Mouse (Mus musculus) CH12.LX (cell line): ENCODE measurements around the gene Rnf126. TPM values are rescaled to one million over a fixed set of nuclear protein-coding genes. Genes with fewer than 3 reads are reported as not detected.
"Not testable (repeated sequence)": the region's sequence is repeated elsewhere in the genome, so short reads cannot be mapped to it uniquely, and the experiment has no call there.

Experiments
- DNase-seq: peaks from one replicate; pipeline ENCODE4 v3.0.0-alpha.2; 2013; ENCODE audit errors: extremely low read depth
- H3K27ac ChIP-seq: 2 replicates; pipeline ENCODE4 v1.5.1; 2012; ENCODE audit warnings: low read depth, mild to moderate bottlenecking, control low read depth, moderate library complexity; ENCODE audit not compliant: insufficient read depth
- H3K27me3 ChIP-seq: replicated peaks from 2 replicates; pipeline ENCODE3; 2012; ENCODE audit warnings: inconsistent platforms
- H3K36me3 ChIP-seq, 2 experiments: replicated peaks in 1 of 2; 2 replicates each; pipeline versions ENCODE3 to v1.6.1; 2012; ENCODE audit warnings: inconsistent platforms in 1 of 2, low read length in 1 of 2, mild to moderate bottlenecking in 1 of 2, mixed read lengths in 1 of 2, moderate library complexity in 1 of 2; ENCODE audit not compliant: control insufficient read depth in 1 of 2, insufficient read depth in 1 of 2
- H3K4me1 ChIP-seq, 2 experiments: 2 replicates each; pipeline ENCODE4 v1.6.1; 2012; ENCODE audit warnings: inconsistent platforms in 1 of 2, moderate library complexity in 1 of 2; ENCODE audit not compliant: insufficient read depth in 2 of 2, control insufficient read depth in 1 of 2
- H3K4me2 ChIP-seq: 2 replicates; pipeline ENCODE4 v1.6.1; 2012; ENCODE audit warnings: low read depth, mild to moderate bottlenecking, control low read depth; ENCODE audit not compliant: poor library complexity, insufficient read depth, severe bottlenecking
- H3K4me3 ChIP-seq, 3 experiments: fragments of 150-350 bp in 1 of 3; sonication (generic) in 1 of 3; replicated peaks in 1 of 3; 2 replicates each; pipeline versions ENCODE3 to v1.5.1; 2011 to 2012; ENCODE audit warnings: low read depth in 2 of 3, low read length in 2 of 3, mild to moderate bottlenecking in 2 of 3, moderate library complexity in 2 of 3, control low read depth in 1 of 3, improper control_type of control experiment in 1 of 3, inconsistent platforms in 1 of 3, mixed read lengths in 1 of 3; ENCODE audit not compliant: poor library complexity in 1 of 3
- H3K79me2 ChIP-seq: replicated peaks from 2 replicates; pipeline ENCODE4 v1.6.1; 2012; ENCODE audit warnings: mild to moderate bottlenecking, moderate library complexity; ENCODE audit not compliant: control insufficient read depth, poor library complexity, insufficient read depth, severe bottlenecking; ENCODE audit errors: extremely low read depth
- H3K9ac ChIP-seq: 2 replicates; pipeline ENCODE4 v1.6.1; 2012; ENCODE audit warnings: low read depth, mild to moderate bottlenecking, control low read depth, moderate library complexity; ENCODE audit not compliant: insufficient read depth
- H3K9me3 ChIP-seq: replicated peaks from 2 replicates; pipeline ENCODE3; 2012; ENCODE audit warnings: low read length, inconsistent platforms, mixed read lengths
- BHLHE40 ChIP-seq: IDR thresholded peaks from 2 replicates; pipeline ENCODE4 v1.6.1; 2011; ENCODE audit warnings: mild to moderate bottlenecking, low read depth, low read length, improper control_type of control experiment
- E2F4 ChIP-seq: IDR thresholded peaks from 2 replicates; pipeline ENCODE4 v1.6.1; 2011; ENCODE audit warnings: low read depth, low read length, improper control_type of control experiment; ENCODE audit not compliant: insufficient replicate concordance
- EP300 ChIP-seq: IDR thresholded peaks from 2 replicates; pipeline ENCODE4 v1.6.1; 2011; ENCODE audit warnings: low read length, improper control_type of control experiment
- ETS1 ChIP-seq: conservative IDR thresholded peaks from 2 replicates; pipeline ENCODE4 v1.6.1; 2012; ENCODE audit warnings: low read depth, mild to moderate bottlenecking, inconsistent platforms, low read length, improper control_type of control experiment, moderate library complexity
- IRF4 ChIP-seq: IDR thresholded peaks from 2 replicates; pipeline ENCODE4 v1.6.1; 2014; ENCODE audit warnings: low read depth, mild to moderate bottlenecking, inconsistent platforms, low read length, improper control_type of control experiment
- JUN ChIP-seq: IDR thresholded peaks from 2 replicates; pipeline ENCODE4 v1.6.1; 2011; ENCODE audit warnings: low read depth, mild to moderate bottlenecking, low read length, improper control_type of control experiment, moderate library complexity; ENCODE audit not compliant: insufficient read depth
- KAT2A ChIP-seq: IDR thresholded peaks from 2 replicates; pipeline ENCODE4 v1.6.1; 2012; ENCODE audit warnings: low read length, improper control_type of control experiment, inconsistent platforms; ENCODE audit not compliant: insufficient replicate concordance
- MAX ChIP-seq: IDR thresholded peaks from 2 replicates; pipeline ENCODE4 v1.6.1; 2011; ENCODE audit warnings: low read length, improper control_type of control experiment
- MAZ ChIP-seq: IDR thresholded peaks from 2 replicates; pipeline ENCODE4 v1.6.1; 2012; ENCODE audit warnings: low read depth, mild to moderate bottlenecking, inconsistent platforms, low read length, improper control_type of control experiment, moderate library complexity
- MEF2A ChIP-seq: IDR thresholded peaks from 2 replicates; pipeline ENCODE4 v1.6.1; 2014; ENCODE audit warnings: low read depth, mild to moderate bottlenecking, inconsistent platforms, low read length, improper control_type of control experiment, borderline replicate concordance
- NELFE ChIP-seq: IDR thresholded peaks from 2 replicates; pipeline ENCODE4 v1.6.1; 2011; ENCODE audit warnings: low read depth, low read length, improper control_type of control experiment
- PAX5 ChIP-seq: IDR thresholded peaks from 2 replicates; pipeline ENCODE4 v1.6.1; 2012; ENCODE audit warnings: low read length, inconsistent platforms, mixed read lengths
- POLR2A ChIP-seq: IDR thresholded peaks from 2 replicates; pipeline ENCODE4 v1.6.1; 2011; ENCODE audit warnings: low read depth, mild to moderate bottlenecking, improper control_type of control experiment, low read length
- TBP ChIP-seq: conservative IDR thresholded peaks from 2 replicates; pipeline ENCODE4 v1.6.1; 2011; ENCODE audit warnings: low read depth, low read length, improper control_type of control experiment
- UBTF ChIP-seq: IDR thresholded peaks from 2 replicates; pipeline ENCODE4 v1.6.1; 2012; ENCODE audit warnings: low read depth, mild to moderate bottlenecking, inconsistent platforms, low read length, improper control_type of control experiment, moderate library complexity
- USF1 ChIP-seq: IDR thresholded peaks from 2 replicates; pipeline ENCODE4 v1.6.1; 2014; ENCODE audit warnings: low read depth, mild to moderate bottlenecking, inconsistent platforms, low read length, improper control_type of control experiment
- USF2 ChIP-seq: conservative IDR thresholded peaks from 2 replicates; pipeline ENCODE4 v1.6.1; 2011; ENCODE audit warnings: low read depth, low read length, improper control_type of control experiment
- ZC3H11A ChIP-seq: IDR thresholded peaks from 2 replicates; pipeline ENCODE4 v1.6.1; 2012; ENCODE audit warnings: low read depth, mild to moderate bottlenecking, inconsistent platforms, low read length, improper control_type of control experiment
- ZNF384 ChIP-seq: IDR thresholded peaks from 2 replicates; pipeline ENCODE4 v1.6.1; 2012; ENCODE audit warnings: low read depth, low read length, improper control_type of control experiment, inconsistent platforms
- dilution Hi-C: fragments of 300-500 bp; cut with MboI; formaldehyde crosslinking; loops from 2 replicates; pipeline ENCODE4 v1.14.3; 2020; ENCODE audit warnings: low sequenced_read_pairs; ENCODE audit not compliant: extremely low pct_unique_long_range_greater_than_20kb, extremely low pct_ligation_motif_present
- in situ Hi-C: fragments of 300-500 bp; cut with MboI; formaldehyde crosslinking; loops from 3 replicates; pipeline ENCODE4 v1.14.3; 2019; ENCODE audit warnings: low sequenced_read_pairs, low pct_ligation_motif_present, low pct_unique_long_range_greater_than_20kb, mixed read lengths
- polyA plus RNA-seq: library from polyadenylated mRNA; unstranded; fragments of >175 nt; gene quantifications from 2 replicates; pipeline ENCODE4 v1.2.1, GENCODE M21; 2012; ENCODE audit warnings: low read depth; ENCODE audit not compliant: insufficient read length
- total RNA-seq, 2 experiments: library from RNA; depleted of rRNA; stranded (reverse); fragments of 300-350 nt in 1 of 2; fragments of >200 nt in 1 of 2; gene quantifications; 2 replicates each; pipeline ENCODE4 v1.2.3; 2012 to 2014

The Rnf126 gene
- total and polyA plus RNA-seq, 3 experiments: 32.4 to 112 (median 67.9) TPM

DNA sequence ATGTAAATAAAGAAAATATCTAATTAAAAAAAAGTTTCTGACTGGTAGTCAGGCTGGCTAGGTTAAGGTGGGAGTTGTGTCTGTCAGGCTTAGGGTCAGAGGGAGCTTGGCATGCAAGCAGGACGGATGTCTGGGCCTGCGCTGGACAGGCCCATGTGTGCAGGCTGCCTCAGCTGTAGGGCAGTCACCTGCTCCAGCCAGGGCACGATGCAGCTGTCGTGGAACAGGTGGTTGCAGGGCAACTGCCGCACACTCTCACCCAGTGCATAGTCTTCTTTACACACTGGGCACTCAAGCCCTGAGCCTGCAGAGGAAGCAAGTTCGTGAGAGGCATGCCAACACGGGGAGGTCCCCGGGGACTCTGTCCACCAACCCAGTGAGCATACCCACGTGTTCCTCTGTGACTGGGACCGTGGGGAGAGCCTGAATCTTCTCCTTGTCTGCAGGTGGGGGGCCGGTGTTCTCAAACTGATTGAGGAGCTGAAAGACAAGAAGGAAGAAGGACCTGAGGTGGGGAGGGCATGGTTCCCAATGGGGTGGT is 6.1 kb downstream of the Rnf126 start:
- in situ Hi-C loops: no loop called here
- peaks cover 63 to 88% of the 10 kb centered on the region in 2 experiments for H3K36me3 ChIP-seq

DNA sequence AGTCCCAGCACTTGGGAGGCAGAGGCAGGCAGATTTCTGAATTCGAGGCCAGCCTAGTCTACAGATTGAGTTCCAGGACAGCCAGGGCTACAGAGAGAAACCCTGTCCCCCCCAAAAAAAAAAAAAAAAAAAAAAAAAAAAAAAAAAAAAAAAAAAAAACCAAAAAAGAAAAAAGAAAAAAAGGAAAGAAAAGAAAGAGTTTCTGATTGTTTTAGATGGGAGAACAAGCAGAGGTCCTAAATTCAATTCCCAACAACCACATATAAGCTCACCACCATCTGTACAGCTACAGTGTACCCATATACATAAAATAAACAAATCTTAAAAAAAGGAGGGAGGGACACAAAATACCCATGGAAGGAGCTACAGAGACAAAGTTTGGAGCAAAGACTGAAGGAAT is 7.1 kb downstream of the Rnf126 start:
- H3K9me3 ChIP-seq, H3K9ac ChIP-seq, H3K4me2 ChIP-seq, H3K4me3 ChIP-seq, DNase-seq, H3K27me3 ChIP-seq, H3K27ac ChIP-seq, dilution Hi-C loops, in situ Hi-C loops: not testable (repeated sequence)
- Histone ChIP-seq H3K4me1 (peaks cover 12 to 19% of the 10 kb centered on the region in 2 experiments), H3K36me3 (peaks cover 63 to 90% of the 10 kb centered on the region in 2 experiments), H3K79me2 (peaks cover 21% of the 10 kb centered on the region)
- TF ChIP-seq ZNF384: peak; percentile 37; the same call in 1 of the 2 replicates

More for the DNA sequence above, 6.1 kb downstream of the Rnf126 start:
- no peak for TF ChIP-seq JUN
- no peak for TF ChIP-seq E2F4
- TF ChIP-seq IRF4: no peak
- TF ChIP-seq KAT2A: no peak
- TF ChIP-seq BHLHE40: no peak
- no peak for TF ChIP-seq MAX
- no peak for TF ChIP-seq TBP
- TF ChIP-seq ETS1: no peak
- TF ChIP-seq MAZ: no peak
- TF ChIP-seq POLR2A: no peak
- TF ChIP-seq NELFE: no peak
- no peak for TF ChIP-seq ZC3H11A
- no peak for TF ChIP-seq MEF2A
- no peak for TF ChIP-seq EP300
- TF ChIP-seq ZNF384: no peak
- no peak for TF ChIP-seq USF2
- no peak for TF ChIP-seq PAX5
- no peak for TF ChIP-seq USF1
- no peak for TF ChIP-seq UBTF
- peaks cover 22 to 29% of the 10 kb centered on the region in 2 experiments for H3K4me1 ChIP-seq
- H3K27me3 ChIP-seq: no peaks in the 10 kb centered on the region
- no peak overlapping the region for H3K4me2 ChIP-seq
- no peak overlapping the region for H3K9ac ChIP-seq
- no peak for DNase-seq
- H3K79me2 ChIP-seq: peaks cover 31% of the 10 kb centered on the region
- dilution Hi-C loops: no loop called here
- H3K9me3 ChIP-seq: no peaks in the 10 kb centered on the region
- no peak overlapping the region for H3K27ac ChIP-seq
- H3K4me3 ChIP-seq: no peak overlapping the region
